Mouse (Mus musculus): Measurements from ENCODE around the gene Med27. TPM values are rescaled to one million over a fixed set of nuclear protein-coding genes. Genes with fewer than 3 reads are reported as not detected.

Med27 gene
- 10 to 100 TPM; 23.7 to 24.3 TPM for total RNA-seq (2021)
- long read RNA-seq, experiment 1, transcript Med27-201 (8 exons, 1,254 nt), result major isoform, 14 of 15 reads
- long read RNA-seq, experiment 1, partial matches to known transcripts, result 0 of 15 reads
- long read RNA-seq, experiment 1, other reads (novel, unspliced or antisense), result 0 of 15 reads
- long read RNA-seq, experiment 2, transcript Med27-201 (8 exons, 1,254 nt), result major isoform, 20 of 29 reads
- long read RNA-seq, experiment 2, partial matches to known transcripts, result 1 of 29 reads
- long read RNA-seq, experiment 2, other reads (novel, unspliced or antisense), result 7 of 29 reads

DNA sequence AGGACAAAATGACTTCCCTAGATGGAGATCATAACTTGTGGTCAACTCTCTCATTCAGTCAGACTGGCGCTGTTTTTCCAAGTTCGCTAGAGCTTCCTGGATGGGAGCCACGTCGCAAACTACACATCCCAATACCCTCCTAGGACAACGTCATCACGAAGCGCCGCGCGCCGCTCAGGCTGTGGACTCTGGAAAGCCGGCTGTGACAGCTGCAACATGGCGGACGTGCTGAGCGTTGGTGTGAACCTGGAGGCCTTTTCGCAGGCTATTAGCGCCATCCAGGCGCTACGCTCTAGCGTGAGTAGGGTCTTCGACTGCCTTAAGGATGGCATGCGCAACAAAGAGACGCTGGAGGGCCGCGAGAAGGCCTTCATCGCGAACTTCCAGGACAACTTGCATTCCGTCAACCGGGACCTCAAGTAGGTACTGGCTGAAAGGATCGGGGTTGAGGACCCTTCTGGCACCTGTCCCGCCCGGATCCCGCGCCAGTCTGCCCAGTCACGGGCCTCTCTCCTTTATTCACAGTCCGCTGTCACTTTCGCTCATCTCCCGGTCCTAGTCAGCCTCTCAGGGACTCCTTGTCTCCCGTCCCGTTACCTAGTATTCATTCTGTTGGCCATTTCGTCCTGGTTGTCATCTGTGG lies at the start of gene Med27:
Gene Med27, plus strand, starts transcription at position 191 of the 643 bp plus-strand sequence.
- peak; percentile 91 to 97 for DNase-seq (ENCODE audit: low spot score in 2 of 2)

DNA sequence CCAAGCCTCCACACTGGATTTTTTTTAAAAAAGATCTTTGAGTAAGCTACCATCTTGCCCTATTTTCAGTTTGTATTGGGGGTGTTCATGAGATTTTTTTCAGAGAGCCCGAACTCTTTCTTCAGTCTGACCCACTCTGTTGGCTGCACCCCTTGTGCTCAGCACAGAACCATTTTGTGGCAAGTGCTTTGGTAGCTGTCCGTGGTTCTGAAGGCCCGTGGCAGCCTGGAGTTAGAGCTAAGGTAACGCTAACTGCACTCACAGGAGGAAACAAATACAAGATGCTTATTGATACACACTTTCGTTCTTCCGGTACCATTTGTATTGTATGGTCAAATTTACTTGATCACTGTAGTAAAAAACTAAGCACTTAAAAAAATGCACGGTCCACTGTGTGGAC lies 36.7 kb upstream of the Med27 start:
- peak in 1 of 2 experiments; percentile 34 for DNase-seq (ENCODE audit: low spot score in 2 of 2)

DNA sequence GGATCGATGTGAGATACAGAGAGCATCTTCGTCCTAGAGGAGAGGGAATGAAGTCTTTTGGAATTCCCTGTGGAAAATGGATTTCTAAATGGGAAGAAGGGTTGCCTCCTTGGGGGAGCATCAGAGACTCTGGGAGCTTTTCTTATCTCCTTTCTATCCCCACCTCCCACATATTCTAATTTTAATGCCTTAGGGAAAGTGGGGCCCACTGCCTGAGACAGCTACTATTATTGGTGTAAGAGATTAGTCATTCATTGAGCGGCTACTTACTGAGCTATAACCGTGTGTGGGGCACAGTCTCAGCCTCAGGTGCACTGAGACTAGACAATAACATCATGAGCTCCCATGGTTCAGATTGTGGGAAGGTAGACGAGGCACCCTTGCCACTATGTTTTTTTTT lies 34.6 kb upstream of the Med27 start:
- no peak for DNase-seq (ENCODE audit: low spot score in 2 of 2)

DNA sequence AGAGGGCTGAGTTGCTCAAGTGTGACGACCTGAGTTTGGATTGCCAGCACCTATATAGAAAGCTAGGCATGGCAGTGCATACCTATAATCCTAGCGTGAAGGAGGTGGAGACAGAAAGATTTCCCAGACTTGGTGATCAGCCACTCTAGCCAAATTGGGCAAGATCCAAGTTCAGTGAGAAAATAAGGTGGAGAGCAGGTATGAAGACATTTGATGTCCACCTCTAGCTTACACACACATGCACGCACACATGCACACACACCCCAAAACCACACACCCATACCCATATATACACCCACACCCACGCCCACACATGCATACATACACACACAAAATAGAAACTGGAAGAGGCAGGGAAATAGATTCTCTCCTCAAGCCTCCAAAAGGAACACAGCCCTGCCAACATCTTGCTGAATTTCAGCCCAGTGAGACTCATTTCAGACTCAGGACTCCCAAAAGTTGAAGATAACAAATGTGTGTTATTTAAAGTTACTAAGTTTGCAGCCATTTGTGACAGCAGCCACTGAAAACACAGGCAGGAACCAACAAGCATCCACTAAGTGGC lies 28.6 kb upstream of the Med27 start:
- DNase-seq (ENCODE audit: low spot score in 2 of 2), result no peak

DNA sequence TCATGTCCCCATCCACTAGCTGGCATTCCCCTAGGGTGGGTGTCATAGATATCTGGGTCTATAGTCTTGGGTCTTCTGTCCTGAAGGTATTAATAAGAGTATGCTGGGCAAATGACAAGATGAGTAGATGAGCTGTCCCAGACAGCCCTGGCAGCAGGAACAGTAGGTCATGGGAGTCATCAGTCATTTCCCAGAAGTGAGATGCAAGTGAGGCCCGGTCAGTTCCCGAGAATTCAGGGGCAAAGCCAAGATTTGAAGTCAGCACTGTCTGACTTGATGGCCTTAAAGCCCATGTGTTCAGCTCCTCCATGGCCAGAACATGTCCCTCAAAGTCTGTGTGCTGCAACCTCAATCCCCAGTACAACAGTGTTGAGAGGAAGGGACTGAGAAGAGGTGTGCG lies 28.0 kb upstream of the Med27 start:
- DNase-seq (ENCODE audit: low spot score in 2 of 2), result no peak

DNA sequence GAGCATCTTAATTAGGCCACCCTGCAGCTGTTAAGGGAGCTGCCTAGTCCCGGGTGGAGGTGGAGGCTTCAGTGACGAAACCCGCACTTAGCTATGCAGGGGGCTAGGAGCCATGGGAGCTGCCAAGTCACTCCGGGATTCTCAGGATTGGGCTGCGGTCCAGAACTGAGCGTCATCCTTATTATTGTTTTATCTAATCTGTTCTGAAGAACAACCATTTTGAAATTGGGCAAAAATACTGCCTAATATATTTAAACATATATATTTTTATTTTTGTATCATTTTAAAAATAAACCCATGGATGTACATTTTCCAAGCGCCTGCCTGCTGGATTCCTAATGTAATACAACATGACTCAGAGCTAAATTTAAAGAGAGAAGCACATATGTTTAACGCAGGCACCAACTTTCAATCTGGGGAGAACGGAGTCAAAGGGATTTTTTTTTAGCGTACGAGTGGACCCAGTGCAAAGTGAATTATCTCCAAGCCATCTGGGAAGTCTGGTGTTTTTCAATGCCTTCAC lies 26.3 kb upstream of the Med27 start:
- DNase-seq (ENCODE audit: low spot score in 2 of 2), result no peak

DNA sequence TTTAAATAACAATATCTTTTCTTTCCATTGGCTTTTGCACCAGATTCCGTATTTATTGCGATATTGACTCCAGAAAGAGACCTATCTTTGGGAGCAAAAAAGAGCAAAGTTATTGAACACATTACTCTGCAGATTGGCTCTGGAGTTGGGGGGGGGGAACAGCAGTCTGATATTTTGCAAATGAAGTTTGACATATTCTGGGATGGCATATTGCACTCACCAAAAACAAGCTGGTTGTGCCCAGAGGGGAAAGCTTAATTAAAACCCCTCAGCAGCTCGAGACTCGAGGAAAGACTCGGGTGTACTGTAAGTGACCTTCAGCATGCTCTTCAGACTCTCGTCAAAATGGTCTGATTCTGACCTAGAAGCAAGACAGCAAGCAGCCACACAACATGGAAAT lies 25.8 kb upstream of the Med27 start:
- DNase-seq (ENCODE audit: low spot score in 2 of 2), result no peak

DNA sequence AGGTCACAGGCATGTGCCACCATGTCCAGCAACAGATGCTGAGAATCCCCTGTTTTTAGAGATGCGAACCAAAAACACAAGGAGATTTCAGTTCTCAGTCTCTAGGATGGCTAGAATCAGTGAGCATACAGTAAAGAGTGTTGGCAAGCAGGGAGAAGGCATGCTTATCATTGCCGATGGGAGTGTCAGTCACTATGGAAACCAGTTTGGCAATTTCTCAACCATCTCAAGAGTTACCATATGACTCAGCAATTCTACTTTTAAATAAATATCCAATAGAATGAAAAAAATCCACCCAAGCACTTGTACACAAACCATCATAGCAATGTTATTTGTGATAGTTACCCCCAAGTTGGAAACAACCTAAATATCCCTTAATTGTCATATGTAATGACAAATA lies 22.2 kb upstream of the Med27 start:
- no peak for DNase-seq (ENCODE audit: low spot score in 2 of 2)

DNA sequence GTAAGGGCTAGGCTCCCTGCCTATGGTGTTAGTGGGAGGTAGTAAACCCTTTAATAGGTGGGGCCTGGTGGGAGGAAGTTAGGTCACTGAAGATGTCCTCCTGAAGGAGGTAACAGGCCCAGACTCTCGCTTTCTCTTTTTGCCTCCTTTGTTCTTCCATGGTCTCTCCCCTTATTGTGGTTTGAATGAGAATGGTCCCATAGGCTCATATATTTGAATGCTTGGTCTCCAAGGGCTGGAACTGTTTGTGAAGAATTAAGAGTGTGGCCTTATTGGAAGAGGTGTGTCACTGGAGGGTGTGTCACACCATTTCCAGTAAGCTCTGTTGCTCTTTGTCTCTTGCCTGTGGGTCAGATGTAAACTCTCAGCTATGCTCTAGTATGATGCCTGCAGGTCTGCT lies 16.1 kb upstream of the Med27 start:
- DNase-seq (ENCODE audit: low spot score in 2 of 2), result no peak

DNA sequence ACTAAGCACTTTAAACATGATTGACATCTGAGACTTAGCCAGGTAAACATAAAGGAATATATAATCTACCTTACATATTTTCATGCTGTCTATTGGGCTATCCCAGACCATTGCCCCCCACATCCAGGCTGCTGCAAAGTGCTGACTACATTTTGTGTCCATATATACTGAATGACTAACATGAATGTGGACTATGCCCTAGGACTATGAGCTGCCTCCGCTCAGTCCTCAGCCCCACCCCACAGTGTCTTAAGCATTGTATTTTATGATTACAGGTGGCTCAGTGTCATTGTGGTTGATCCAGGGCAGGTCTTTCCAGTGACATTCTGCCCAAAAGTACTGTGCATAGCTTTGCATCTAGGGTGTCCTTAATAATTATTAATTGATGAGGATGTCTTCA lies 8.2 kb upstream of the Med27 start:
- no peak for DNase-seq (ENCODE audit: low spot score in 2 of 2)

DNA sequence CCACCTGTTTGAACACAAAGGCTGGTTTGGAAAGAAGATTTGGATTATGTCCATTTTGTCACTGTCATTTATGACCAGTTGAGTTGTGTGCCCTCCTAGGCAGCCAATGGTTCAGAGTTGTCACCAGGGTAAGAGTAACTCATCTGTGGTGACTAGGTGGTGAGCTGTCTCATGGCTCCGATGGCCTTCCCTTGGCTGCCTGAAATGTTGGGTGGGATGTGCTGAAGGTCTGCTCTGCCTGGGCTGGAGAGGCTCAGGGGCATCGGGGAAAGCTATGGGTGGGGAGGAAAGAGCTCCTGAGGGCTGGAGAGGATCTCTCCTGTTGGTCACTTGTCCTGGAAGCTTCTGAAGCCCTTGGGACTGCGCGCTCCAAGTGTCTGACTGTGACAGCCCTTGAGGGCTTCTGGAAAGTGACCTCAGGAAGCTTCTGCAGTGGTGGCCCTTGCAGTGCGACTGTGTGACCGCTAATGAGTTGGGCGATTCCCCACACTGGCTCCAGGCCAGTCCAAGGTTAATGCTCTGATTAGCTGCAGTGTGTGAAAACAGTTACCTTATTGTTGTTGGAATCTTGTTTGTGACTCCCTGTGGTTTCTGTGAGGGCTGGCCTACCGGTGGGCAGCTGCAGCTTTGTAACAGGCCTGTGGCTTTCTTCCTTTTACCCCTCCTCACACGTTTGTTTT lies 12.2 kb downstream of the Med27 start:
- peak in 1 of 2 experiments; percentile 16 for DNase-seq (ENCODE audit: low spot score in 2 of 2)

DNA sequence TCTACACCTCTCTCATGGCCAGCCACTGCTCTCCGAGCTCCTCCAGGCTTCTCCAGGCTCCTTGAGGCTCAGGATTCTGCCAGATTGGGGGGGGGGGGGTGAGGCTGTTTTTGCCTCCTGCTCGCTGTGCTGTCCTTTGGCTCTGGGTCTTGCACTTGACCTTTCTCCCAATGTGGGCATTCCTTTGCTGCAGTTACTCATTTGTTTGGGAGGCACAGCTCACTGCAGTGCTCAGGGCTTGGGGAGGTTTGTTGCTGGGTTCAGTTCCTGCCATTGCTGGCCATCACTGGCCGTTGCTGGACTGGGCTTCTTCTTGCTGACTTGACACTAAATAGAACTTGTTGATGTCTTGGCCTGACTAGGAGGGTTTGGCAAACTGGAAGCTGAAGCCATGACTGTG lies 14.3 kb downstream of the Med27 start:
- DNase-seq (ENCODE audit: low spot score in 2 of 2), result no peak

DNA sequence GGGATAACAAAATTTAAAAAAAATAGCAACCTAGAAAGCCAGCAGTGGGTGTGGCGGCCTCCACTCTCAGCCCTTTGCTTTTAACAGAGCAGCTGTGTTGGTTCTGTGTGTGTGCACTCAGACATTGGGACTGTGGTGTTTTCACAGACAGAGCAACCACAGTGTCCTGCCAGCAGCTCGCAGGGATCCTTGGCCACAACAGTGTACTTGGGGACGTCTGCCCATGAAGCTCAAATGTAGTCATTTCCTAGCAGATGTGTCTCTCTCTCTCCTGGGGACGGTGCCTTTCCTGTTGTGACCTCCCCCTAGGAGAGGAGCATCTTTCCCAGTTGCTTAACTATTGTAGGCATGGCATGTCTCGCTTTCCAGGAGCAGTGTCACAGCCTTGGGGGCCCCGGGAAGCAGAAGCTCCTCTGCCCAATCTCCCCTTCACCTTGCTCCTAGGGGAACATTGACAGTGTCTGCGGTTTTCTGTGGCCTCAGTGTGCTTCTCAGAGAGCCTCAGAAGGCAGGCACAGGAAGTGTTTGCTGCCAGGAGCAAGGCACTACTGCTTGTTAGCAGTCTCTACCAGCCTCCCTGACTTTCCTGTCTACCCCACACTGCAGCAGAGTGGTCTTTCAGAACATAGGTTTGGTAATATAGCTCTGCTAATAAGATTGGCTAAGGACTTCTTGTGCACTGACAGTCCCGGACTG lies 18.5 kb downstream of the Med27 start:
- no peak for DNase-seq (ENCODE audit: low spot score in 2 of 2)

DNA sequence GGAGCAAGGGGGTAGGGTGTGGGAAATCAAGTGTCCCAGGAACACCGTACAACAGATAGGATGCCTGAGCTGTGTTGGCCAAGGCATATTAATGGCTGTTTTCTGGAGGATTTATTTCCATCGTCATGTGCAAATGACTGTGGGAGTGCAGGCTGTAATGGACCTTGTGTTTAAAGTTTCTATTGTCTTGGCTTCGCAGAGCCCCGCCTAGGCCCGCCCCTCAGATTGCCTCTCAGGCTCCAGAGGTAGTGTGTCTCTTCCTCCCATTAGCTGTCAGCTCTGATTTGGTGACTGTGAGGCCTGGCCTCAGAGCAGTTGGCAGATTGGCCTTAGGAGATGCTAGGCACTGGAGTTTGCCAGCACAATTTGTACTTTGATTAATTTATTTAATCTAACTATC lies 22.1 kb downstream of the Med27 start:
- DNase-seq (ENCODE audit: low spot score in 2 of 2), result no peak

DNA sequence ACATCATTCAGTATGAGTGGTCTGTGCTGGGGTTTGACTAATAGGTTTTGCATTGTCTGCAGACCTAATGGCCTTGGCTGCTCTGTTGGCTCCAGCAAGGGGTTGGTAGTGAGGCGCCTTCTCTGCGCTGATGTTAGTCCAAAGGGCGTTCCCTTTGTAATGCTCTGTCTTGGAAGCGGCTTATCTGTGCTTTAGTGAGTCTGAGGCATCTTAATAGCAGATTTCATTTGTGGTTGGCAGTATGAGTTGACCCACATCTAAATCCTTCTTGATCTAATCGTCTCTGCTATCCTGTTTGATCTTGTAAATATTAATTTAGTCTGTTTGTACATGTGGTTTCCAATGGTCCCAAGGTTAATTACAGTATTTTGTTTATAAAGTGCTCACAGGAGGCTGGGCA lies 25.6 kb downstream of the Med27 start:
- no peak for DNase-seq (ENCODE audit: low spot score in 2 of 2)

DNA sequence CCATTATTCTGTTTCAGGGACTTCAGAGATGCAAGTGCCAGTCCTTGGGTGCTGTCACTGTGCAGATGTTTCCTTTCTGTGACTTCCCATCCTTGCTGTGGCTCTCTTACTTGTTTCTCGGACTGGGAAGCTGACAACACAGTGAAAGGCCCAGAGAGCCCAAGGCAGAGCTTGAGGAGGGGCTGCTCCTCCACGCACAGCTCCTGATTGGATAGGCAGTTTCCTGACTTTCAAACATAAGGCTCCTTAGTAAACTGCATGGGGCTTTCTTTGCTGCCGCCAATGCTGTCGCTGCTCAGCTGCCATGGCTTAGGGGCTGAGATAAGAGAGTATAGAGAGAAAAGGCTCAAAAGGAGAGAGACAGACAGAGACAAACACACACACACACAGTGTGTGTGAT lies 35.1 kb downstream of the Med27 start:
- no peak for DNase-seq (ENCODE audit: low spot score in 2 of 2)

DNA sequence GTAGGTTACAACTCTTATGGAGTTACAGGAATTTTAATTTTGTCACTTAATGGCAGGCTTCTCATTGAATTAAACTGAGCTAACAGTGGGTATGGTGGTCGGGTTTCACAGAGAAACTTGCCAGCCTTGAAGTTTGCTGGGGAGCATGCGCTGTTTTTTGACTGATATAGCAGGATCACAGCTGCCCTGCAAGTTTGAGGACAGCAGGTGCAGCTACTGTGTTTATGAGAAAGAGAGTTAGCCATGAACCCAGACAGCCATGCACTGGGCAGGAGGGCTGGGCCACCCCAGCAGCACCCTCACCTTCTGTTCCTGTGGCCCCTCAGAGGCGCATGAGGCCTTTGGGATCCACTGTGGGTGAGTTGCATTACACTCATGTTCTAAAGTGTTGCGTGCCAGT lies 36.0 kb downstream of the Med27 start:
- no peak for DNase-seq (ENCODE audit: low spot score in 2 of 2)

DNA sequence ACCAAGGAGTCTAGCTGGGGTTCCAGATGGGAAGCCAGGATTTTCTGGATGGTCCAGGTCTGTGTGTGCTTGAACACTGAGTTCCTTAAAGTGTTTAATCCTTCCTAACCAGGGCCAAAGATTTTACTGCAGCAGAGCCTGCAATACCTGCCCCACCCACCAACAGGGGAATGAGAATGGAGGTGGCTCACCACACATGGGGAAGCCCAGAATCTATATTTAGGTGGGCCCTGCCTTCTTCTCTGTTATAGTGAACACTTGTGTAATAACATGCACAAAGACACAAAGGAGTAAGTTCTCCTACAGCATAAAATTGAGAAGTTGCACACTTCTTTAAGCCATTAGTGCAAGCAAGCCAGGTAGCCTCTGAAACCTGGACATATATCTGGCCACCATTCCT lies 36.5 kb downstream of the Med27 start:
- DNase-seq (ENCODE audit: low spot score in 2 of 2), result no peak

DNA sequence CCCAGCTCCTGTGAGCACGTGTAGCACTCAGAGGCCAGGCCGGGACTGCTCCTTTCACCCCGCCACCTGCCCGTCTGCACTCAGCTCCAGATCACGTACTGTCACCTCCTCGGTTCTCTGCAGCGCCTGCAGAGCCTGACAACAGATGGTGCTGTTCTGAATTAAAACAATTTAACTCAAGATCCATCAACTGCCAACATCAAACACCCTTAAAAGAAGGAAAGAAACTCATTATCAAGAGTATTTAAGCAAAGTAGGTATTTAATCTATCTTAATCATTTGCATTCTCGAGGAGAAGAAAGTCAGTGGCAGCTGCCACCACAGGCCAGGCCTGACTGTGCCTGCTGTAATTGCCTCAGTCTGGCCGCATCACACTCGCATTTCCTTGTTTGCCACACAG lies 38.8 kb downstream of the Med27 start:
- DNase-seq (ENCODE audit: low spot score in 2 of 2), result no peak

DNA sequence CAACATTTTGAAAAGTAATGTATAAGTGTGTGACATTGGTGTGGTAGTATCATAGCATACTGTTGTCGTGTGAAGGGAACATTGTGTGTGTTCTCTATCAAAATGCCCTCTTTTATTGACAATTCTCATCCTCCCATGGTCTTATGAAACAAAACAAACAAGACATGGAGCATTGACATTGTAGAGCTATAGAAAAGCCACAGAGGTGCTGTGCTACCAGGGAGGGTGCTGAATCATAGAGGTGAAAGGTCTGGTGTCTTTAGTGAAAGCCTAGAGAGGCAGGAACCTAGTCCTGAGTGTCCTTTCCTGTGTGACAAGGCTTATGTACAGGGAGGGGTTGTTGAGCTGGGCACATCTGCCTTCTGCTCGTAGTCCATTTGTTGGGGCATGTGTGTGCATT lies 40.6 kb downstream of the Med27 start:
- no peak for DNase-seq (ENCODE audit: low spot score in 2 of 2)

DNA sequence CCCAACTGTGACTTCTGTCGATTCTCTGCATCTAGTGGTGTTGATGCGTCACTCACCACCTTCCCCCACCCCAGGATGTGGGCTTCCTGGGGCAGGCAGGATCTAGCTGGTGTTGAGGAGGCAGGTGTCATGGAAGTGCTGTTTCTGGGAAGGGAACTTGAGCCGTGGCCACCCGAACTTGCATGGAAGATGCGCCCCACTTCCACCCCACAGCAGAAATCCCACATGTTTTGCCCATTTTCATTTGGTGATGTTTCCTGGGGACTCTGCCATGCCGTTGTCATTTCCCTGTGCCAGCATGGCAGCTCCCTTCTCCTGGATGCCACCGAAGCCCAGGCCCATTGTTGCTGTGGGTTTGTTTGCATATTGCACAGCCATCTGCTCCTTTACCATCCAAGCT lies 42.3 kb downstream of the Med27 start:
- no peak for DNase-seq (ENCODE audit: low spot score in 2 of 2)

All from gastrocnemius, postnatal 4 days (tissue).